Mouse (Mus musculus): ENCODE data around the gene Zfp385a. TPM values are rescaled to one million over a fixed set of nuclear protein-coding genes. Genes with fewer than 3 reads are reported as not detected.

Zfp385a gene
- total and polyA plus RNA-seq, 3 experiments = 4.4 to 54.0 TPM; not detected in 1

- Histone ChIP-seq H3K4me1 (ENCODE audit: control insufficient read depth in 1 of 2, insufficient read depth in 2 of 2, low read length in 2 of 2) (peaks cover 2 to 8% of the 10 kb centered on the region in 2 experiments; a peak in 3 of 4 replicates), H3K4me3 (ENCODE audit: control insufficient read depth in 1 of 2, insufficient read depth in 1 of 2, low read depth in 2 of 2, low read length in 2 of 2) (no peak overlapping the region), H3K27ac (ENCODE audit: control insufficient read depth, low read depth, low read length) (no peak overlapping the region), H3K36me3 (ENCODE audit: control insufficient read depth in 1 of 2, insufficient read depth in 2 of 2, low read length in 2 of 2) (peaks cover 0 to 13% of the 10 kb centered on the region in 2 experiments; a peak in 2 of 4 replicates), H3K27me3 (ENCODE audit: control insufficient read depth in 1 of 2, insufficient read depth in 2 of 2, low read length in 2 of 2) (no peaks in the 10 kb centered on the region), H3K79me2 (ENCODE audit: control insufficient read depth, insufficient read depth, low read length, poor library complexity) (peaks cover 7% of the 10 kb centered on the region), H3K9ac (ENCODE audit: control insufficient read depth, low read depth, low read length, poor library complexity, severe bottlenecking) (no peak overlapping the region), H3K9me3 (replicated peaks; ENCODE audit: insufficient read depth, low read length) (no peaks in the 10 kb centered on the region)
- no peak for TF ChIP-seq MXI1 (IDR thresholded peaks at IDR 0.05; ENCODE audit: low read depth, low read length)
- TF ChIP-seq RAD21 (IDR thresholded peaks at IDR 0.05; ENCODE audit: low read depth, low read length) = peak; percentile 19
- TF ChIP-seq POLR2AphosphoS2 (IDR thresholded peaks at IDR 0.05; ENCODE audit: low read length) = no peak
- no peak for TF ChIP-seq GATA1 (IDR thresholded peaks at IDR 0.05; ENCODE audit: low read depth, low read length)
- TF ChIP-seq JUND (IDR thresholded peaks at IDR 0.05; ENCODE audit: low read depth, low read length) = no peak
- no peak for TF ChIP-seq MYC (IDR thresholded peaks at IDR 0.05; ENCODE audit: low read depth, low read length)
- peak; percentile 38 for TF ChIP-seq SMC3 (IDR thresholded peaks at IDR 0.05; ENCODE audit: low read depth, low read length)
- no peak for TF ChIP-seq ETS1 (IDR thresholded peaks at IDR 0.05; ENCODE audit: low read depth, low read length)
- no peak for TF ChIP-seq E2F4 (IDR thresholded peaks at IDR 0.05; ENCODE audit: borderline replicate concordance, low read depth, low read length)
- TF ChIP-seq MAX (IDR thresholded peaks at IDR 0.05; ENCODE audit: low read length) = no peak
- TF ChIP-seq TBP (IDR thresholded peaks at IDR 0.05; ENCODE audit: low read depth, low read length) = no peak
- no peak for TF ChIP-seq USF1 (IDR thresholded peaks at IDR 0.05; ENCODE audit: low read depth, low read length)
- TF ChIP-seq MYB (IDR thresholded peaks at IDR 0.05; ENCODE audit: low read depth, low read length) = no peak
- TF ChIP-seq USF2 (IDR thresholded peaks at IDR 0.05; ENCODE audit: borderline replicate concordance in 1 of 2, insufficient read depth in 1 of 2, low read depth in 1 of 2, low read length in 2 of 2) = no peak
- TF ChIP-seq CTCF (IDR thresholded peaks at IDR 0.05 in 2 of 3, conservative IDR thresholded peaks at IDR 0.05 in 1 of 3; ENCODE audit: control insufficient read depth in 1 of 3, insufficient read depth in 1 of 3, low read depth in 2 of 3, low read length in 3 of 3, poor library complexity in 1 of 3, severe bottlenecking in 1 of 3) = peak; percentile 36 to 46 (median 45)
- TF ChIP-seq CHD2 (IDR thresholded peaks at IDR 0.05; ENCODE audit: low read length) = no peak
- peak; percentile 54 for DNase-seq (ENCODE audit: low read depth, low spot score)
Observed at GRCm38 (mm10) chr15:103284066-103284465, 55.8 kb downstream of the Zfp385a start.

GRCm38 (mm10) chr15:103281465-103282205 is 58.3 kb downstream of the Zfp385a start:
- Histone ChIP-seq H3K27ac (ENCODE audit: control insufficient read depth, low read depth, low read length) (peak overlapping the region; percentile 80), H3K79me2 (ENCODE audit: control insufficient read depth, insufficient read depth, low read length, poor library complexity) (peaks cover 11% of the 10 kb centered on the region), H3K36me3 (ENCODE audit: control insufficient read depth in 1 of 2, insufficient read depth in 2 of 2, low read length in 2 of 2) (peaks cover 0 to 13% of the 10 kb centered on the region in 2 experiments; a peak in 2 of 4 replicates), H3K9ac (ENCODE audit: control insufficient read depth, low read depth, low read length, poor library complexity, severe bottlenecking) (peak overlapping the region; percentile 40), H3K4me1 (ENCODE audit: control insufficient read depth in 1 of 2, insufficient read depth in 2 of 2, low read length in 2 of 2) (peaks cover 2 to 8% of the 10 kb centered on the region in 2 experiments; a peak in 3 of 4 replicates), H3K27me3 (ENCODE audit: control insufficient read depth in 1 of 2, insufficient read depth in 2 of 2, low read length in 2 of 2) (no peaks in the 10 kb centered on the region), H3K4me3 (ENCODE audit: control insufficient read depth in 1 of 2, insufficient read depth in 1 of 2, low read depth in 2 of 2, low read length in 2 of 2) (no peak overlapping the region), H3K9me3 (replicated peaks; ENCODE audit: insufficient read depth, low read length) (no peaks in the 10 kb centered on the region)
- DNase-seq (ENCODE audit: low read depth, low spot score) = peak; percentile 54
- no peak for TF ChIP-seq USF2 (IDR thresholded peaks at IDR 0.05; ENCODE audit: borderline replicate concordance in 1 of 2, insufficient read depth in 1 of 2, low read depth in 1 of 2, low read length in 2 of 2)
- 0 out of 4 replicates have a peak, but pooled peaks of 1 of the 2 experiments have one; percentile 7 for TF ChIP-seq EP300 (IDR thresholded peaks at IDR 0.05; ENCODE audit: low read depth in 1 of 2, low read length in 2 of 2)
- peak; percentile 63 for TF ChIP-seq ZNF384 (IDR thresholded peaks at IDR 0.05; ENCODE audit: low read depth, low read length)

Measured in MEL (cell line).